Mouse (Mus musculus) cerebellum, postnatal 4 days (tissue): ENCODE measurements around the gene Zfp637.
"Not testable (repeated sequence)": the region's sequence is repeated elsewhere in the genome, so short reads cannot be mapped to it uniquely, and the experiment has no call there.

Source experiments
- DNase-seq, 2 experiments: peaks; one replicate each; pipeline ENCODE4 v3.0.0; 2022; ENCODE audit warnings: low spot score in 2 of 2, mixed read lengths in 1 of 2

Gene Zfp637

DNA sequence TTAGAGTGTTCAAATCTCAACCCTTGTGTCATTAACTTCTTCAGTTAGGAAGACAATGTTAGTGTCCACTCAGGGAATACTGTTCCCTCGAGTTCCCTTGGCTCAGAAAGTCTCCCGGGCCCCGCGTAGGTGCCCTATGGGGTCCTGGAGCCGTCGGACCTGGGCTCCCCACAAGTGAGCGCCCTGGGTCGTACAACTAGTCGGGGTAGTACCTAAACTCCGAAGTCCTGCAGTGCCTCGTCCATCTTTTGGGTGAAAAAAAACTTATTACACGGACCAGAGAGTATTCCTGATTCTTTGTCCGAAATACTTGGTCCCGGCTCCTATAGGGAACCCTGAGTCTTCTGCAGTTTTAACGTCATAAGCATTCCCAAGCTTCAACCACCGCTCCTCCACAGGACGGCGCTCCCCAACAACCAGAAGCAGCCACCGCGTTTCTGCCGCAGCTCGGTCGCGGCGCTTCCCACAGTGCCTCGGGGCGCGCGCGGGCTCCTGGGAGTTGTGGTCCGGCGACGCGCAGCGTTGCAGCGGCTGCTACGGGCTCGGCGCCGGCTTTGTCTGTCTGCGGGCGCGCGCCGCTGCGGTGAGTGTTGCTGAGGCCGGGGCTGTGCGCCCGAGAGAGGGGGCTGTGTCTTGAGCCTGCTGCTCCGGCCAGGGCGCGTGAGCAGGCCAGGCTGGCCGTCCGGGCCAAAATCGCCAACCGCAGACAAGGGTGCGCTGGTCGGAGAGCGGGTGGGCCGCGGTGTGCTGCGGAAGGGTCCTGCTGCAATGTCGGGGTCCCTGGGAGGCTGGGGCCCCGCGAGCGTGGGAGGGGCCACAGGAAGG is at the start of gene Zfp637:
Gene Zfp637, plus strand, starts transcription at position 495 of the 825 bp plus-strand sequence.
- DNase-seq: peak; percentile 91 to 95

DNA sequence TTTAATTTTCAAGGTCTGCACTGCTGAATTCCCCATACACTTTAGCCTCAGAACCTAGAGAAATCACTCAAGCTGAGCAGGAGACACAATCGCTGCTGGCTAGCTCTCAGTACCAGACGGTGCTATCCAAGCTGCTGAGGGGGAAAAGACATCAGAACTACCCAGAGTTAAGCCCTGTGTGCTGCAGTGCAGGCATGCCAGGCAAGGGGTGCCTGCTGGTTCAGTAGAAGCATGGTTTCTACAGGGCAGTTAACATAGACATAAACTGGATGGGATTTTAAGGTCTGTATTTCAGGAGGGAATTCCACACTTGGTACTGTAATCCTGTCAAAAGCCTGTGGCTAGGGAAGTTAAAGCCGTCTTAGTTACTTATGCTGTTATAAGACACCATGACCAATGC is 45.7 kb upstream of the Zfp637 start:
- DNase-seq: no peak

GRCm38 (mm10) chr6:117800824-117801223 is 40.2 kb upstream of the Zfp637 start:
- no peak for DNase-seq

DNA sequence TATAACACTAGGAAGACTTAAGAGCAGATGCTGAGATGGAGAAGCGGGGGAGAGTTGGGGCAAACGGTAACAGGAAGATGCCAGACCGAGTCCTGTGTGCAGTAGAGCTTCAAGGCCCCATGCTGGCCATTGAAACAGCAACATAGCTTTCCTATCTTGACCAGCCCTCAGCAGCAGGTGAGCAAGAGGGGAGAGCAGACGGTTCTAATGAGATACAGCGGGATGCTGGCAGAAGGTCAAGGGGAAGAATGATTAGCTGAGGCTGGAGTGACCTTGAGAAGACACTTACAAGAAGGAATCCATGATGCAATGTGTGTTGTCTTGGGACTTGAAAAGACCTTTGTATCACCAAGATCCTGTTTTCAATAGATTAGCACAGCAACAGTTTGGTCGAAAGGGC is 39.2 kb upstream of the Zfp637 start:
- DNase-seq: peak in 1 of 2 experiments; percentile 42

GRCm38 (mm10) chr6:117807756-117808155 is 33.2 kb upstream of the Zfp637 start:
- no peak for DNase-seq

DNA sequence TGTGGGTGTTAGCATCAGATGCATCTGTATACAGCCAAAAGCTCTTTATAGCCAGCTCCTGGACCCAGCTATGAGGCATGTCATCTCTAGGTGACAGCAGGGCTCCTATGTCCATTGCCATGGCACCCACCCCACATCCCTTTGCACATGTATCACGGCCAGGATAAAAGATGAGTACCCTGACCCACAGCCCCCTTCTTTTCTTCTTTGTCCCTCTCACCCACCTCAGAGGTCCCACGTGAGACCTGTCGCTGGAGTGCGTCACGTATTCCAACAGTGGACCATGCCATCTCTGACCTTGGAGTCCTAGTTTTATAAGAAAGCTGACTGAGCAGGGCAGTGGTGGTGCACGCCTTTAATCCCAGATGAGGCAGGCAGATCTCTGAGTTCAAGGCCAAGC is 31.2 kb upstream of the Zfp637 start:
- no peak for DNase-seq

DNA sequence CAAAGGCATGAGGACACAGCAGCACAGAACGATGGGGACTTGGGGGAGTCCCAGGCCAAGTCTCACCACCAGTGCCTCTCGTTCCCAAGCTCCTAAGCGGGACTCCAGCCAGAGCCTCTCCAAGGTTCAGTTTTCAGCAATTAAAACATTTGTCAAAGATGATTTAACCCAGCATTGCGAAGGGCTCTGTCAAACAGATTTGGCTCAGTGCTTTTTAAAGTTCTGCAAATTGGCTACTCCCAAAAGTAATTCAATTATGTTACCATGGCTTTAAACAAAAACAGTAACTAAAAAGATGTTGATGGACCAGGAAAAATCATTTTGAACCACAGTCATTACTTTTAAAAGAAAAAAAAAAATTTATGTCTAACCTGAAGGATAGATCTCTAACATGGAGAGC is 30.3 kb upstream of the Zfp637 start:
- DNase-seq: no peak

DNA sequence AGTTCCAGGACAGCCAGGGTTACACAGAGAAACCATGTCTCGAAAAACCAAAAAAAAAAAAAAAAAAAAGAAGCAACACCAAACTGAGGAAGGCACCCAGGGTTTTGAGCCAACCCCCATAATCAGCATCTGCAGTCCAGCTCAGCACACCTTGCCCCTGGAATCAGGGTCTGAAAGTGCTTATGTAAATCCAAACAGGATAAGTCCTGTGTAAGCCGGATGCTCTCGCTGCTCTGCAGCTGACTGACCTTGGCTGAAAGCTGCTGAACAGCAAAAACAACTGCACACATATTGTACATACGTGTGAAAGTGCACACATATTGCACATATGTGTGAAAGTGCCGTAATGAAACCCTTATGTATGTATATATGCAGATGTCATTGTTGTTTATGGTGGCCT is 29.7 kb upstream of the Zfp637 start:
- no peak for DNase-seq

GRCm38 (mm10) chr6:117814681-117815080 is 26.3 kb upstream of the Zfp637 start:
- no peak for DNase-seq

DNA sequence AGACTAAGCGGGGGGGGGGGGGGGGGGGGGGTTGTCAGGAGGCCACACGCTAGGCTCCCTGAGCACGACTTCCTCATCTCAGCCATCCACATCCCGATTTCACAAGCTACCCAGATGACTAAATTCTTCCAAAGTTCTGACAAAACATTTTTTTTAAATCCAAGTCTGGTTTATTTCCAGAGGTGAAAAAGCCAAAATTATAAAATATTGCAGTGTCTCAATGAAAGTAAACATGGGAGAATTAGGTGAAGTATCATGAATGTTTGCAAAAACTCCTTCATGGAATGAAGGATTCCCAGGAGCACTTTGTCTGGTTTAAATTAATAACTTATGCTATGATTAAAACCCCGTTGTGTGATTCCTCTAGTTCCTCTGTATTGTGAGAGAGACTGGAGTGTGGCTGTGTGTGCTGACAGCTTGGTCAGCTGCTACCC is 23.9 kb upstream of the Zfp637 start:
- DNase-seq: no peak

- DNase-seq: peak in 1 of 2 experiments; percentile 54
These were observed 20.7 kb upstream of the Zfp637 start for GRCm38 (mm10) chr6:117820327-117820726.

DNA sequence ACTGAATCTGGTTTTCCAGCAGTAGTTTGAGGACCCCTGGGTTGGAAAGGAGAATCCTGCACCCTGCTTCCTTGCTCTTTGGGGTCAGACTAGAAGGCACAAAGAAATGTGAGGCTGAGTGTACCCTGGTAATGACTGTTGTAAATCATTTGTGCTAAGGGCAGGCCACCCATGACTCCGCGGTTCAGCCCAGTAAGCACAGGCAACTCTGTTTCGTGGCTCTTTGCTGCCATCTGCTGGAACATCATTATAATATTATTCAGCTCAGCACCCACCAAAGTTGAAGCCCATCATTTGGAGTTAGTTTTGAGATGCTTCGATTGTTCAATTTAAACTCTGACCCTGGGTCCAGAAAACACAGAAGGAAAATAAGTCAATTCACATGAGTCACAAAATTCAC is 15.6 kb upstream of the Zfp637 start:
- peak in 1 of 2 experiments; percentile 77 for DNase-seq

- peak; percentile 48 to 76 for DNase-seq
These were observed 12.7 kb upstream of the Zfp637 start for GRCm38 (mm10) chr6:117828273-117828672.

DNA sequence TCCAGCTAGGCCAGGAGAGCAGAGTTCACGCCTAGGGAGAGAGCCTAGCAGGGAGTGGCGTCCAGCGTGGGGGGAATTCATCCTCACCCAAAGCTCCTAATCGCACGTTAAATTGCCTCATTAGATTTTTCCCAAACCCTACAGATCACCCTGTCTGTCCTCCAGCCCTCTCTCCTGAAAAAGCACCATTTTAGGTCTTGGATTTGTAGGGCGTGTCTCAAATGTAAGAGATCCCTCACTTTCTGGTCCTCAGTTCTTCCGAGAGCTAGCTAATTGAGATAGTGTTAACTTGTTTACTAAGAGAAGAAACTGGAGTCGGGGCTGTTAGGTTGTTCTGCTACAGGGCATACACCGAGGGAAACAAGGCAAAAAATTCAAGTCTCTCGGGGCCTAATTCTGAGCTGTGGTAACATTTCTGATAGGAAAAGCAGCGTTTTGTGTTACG is 553 bp downstream of the Zfp637 start:
- DNase-seq: no peak

GRCm38 (mm10) chr6:117844597-117844996 is 3.6 kb downstream of the Zfp637 start:
- DNase-seq: no peak

DNA sequence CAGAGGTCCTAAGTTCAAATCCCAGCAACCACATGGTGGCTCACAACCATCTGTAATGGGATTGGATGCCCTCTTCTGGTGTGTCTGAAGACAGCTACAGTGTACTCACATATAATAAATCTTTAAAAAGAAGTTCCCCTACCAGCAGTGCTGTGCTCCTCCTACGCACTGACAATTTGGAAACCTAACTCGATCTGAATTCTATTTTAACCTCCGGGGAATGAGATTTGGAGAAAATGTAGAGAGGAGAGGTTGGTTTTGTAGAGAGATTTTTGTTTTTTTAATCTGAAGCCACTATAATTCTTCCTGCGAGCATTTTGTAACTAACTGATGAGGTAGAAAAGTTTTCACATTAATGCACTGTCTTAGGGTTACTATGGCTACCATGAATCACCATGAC is 5.7 kb downstream of the Zfp637 start:
- DNase-seq: not testable (repeated sequence)

- no peak for DNase-seq
These were observed 6.8 kb downstream of the Zfp637 start for GRCm38 (mm10) chr6:117847772-117848171.

DNA sequence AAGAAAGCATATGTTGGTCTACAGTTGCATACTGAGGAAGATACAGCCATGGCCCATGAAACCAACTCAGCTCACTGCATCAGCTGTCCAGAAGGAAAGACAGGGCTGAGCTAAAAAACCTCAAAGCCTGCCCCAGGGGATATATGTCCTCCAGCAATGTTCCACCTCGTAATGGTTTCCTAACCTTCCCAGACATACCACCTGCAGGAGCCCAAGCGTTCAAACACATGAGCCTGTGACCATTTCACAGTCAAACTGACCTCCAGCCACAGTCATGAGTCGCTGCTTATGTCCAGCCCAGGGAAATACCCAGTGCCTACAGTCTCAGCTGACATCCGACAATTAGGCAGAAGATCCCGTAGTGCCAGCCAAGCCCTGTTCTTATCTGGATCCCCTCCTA is 7.6 kb downstream of the Zfp637 start:
- DNase-seq: no peak

DNA sequence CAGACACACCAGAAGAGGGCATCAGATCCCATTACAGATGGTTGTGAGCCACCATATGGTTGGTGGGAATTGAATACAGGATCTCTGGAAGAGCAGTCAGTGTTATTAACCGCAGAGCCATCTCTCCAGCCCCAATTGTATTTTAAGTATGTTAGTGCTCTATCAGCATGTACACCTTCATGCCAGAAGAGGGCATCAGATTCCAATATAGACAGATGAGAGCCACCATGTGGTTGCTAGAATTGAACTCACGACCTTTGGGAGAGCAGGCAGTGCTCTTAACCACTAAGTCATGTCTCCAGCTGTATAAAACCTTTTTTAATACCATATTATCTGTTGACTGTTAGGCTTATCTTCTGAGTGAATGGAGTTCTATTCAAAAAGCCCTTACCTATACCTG is 10.8 kb downstream of the Zfp637 start:
- no peak for DNase-seq

DNA sequence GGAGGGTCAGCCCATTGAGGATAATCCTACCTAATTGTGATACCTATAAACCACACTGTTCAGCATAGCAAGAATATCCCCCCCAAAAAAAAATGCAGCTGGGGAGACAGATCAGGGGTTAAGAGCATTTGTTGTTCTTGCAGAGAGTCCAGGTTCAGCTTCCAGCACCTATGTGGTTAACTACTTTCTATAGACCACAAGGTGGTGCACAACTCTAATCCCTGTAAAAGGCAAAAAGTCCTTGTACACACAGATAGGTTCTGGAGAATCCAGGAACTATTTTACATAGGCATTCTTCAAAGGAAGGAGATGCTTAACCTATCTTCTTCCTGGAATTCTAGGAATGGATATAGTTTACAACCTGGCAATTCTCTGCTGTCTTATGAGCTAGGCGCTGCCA is 17.0 kb downstream of the Zfp637 start:
- DNase-seq: no peak

GRCm38 (mm10) chr6:117861848-117862247 is 20.9 kb downstream of the Zfp637 start, which contains the start of gene Zfp239:
Zfp239 (plus strand) TSS chr6:117862100.
- DNase-seq: no peak

DNA sequence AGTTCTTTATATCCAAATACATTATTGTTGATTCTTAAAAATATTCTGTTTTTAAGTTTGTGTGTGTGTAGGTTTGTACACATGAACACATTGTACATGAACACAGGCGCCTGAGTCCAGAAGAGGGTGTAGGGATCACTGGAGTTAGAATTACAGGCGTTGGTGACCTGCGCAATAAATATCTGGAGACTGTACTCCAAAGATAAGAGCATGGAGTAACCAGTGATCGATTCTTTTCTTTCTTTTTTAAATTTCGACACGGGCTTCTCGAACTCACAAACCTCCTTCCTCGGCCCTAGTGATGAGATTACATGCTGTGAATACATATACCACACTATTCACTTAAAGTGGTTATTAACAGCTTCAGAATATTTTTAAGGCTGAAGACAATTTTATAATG is 21.5 kb downstream of the Zfp637 start:
- no peak for DNase-seq

- peak in 1 of 2 experiments; percentile 56 for DNase-seq
These were observed 22.1 kb downstream of the Zfp637 start for GRCm38 (mm10) chr6:117862899-117863620.
